Mouse (Mus musculus) brown adipose tissue, adult 24 weeks (tissue): ENCODE results near the gene Xk. TPM values are rescaled to one million over a fixed set of nuclear protein-coding genes. Genes with fewer than 3 reads are reported as not detected.

ENCODE experiments used
- H3K27ac ChIP-seq: fragments of 200-500 bp; replicated peaks from 2 replicates; pipeline ENCODE4 v1.5.1; 2012; ENCODE audit warnings: low read depth, mild to moderate bottlenecking, low read length
- H3K4me1 ChIP-seq: fragments of 200-500 bp; 2 replicates; pipeline ENCODE4 v1.6.1; 2012; ENCODE audit warnings: low read length, mixed read lengths; ENCODE audit not compliant: control insufficient read depth, insufficient read depth, insufficient read length
- H3K4me3 ChIP-seq: fragments of 200-500 bp; 2 replicates; pipeline ENCODE4 v1.5.1; 2012; ENCODE audit warnings: low read depth, mild to moderate bottlenecking, low read length, moderate library complexity; ENCODE audit not compliant: insufficient read depth
- polyA plus RNA-seq: library from polyadenylated mRNA; stranded (reverse); fragments of >200 nt; gene quantifications from 2 replicates; pipeline ENCODE4 v1.2.4, GENCODE M21; 2012; ENCODE audit not compliant: missing spikeins, insufficient read depth, insufficient read length

Xk gene
- polyA plus RNA-seq: 1.1 and 1.6 TPM in 2 replicates

GRCm38 (mm10) chrX:9272460-9273361 is at the start of gene Xk:
TSS of gene Xk (plus strand) at chrX:9272756.
- Histone ChIP-seq H3K27ac (peak within 1 kb of the TSS; percentile 16), H3K4me3 (peak within 1 kb of the TSS; percentile 73), H3K4me1 (no peaks in the 10 kb centered on the region)

GRCm38 (mm10) chrX:9227105-9227504 is 45.5 kb upstream of the Xk start:
- H3K27ac ChIP-seq: no peak overlapping the region
- no peaks in the 10 kb centered on the region for H3K4me1 ChIP-seq
- H3K4me3 ChIP-seq: no peak overlapping the region

- no peak overlapping the region for H3K4me3 ChIP-seq
These were observed 31.6 kb upstream of the Xk start for GRCm38 (mm10) chrX:9240737-9241591.

GRCm38 (mm10) chrX:9243381-9243864 is 29.1 kb upstream of the Xk start:
- Histone ChIP-seq H3K4me3 (no peak overlapping the region), H3K4me1 (no peaks in the 10 kb centered on the region), H3K27ac (no peak overlapping the region)

More at GRCm38 (mm10) chrX:9240737-9241591, 31.6 kb upstream of the Xk start:
- H3K4me1 ChIP-seq: no peaks in the 10 kb centered on the region
- no peak overlapping the region for H3K27ac ChIP-seq

- Histone ChIP-seq H3K4me3 (no peak overlapping the region), H3K4me1 (no peaks in the 10 kb centered on the region), H3K27ac (no peak overlapping the region)
These were observed 27.8 kb upstream of the Xk start for GRCm38 (mm10) chrX:9244603-9245336.

GRCm38 (mm10) chrX:9248911-9249310 is 23.6 kb upstream of the Xk start:
- Histone ChIP-seq H3K27ac (no peak overlapping the region), H3K4me1 (no peaks in the 10 kb centered on the region), H3K4me3 (no peak overlapping the region)

- Histone ChIP-seq H3K27ac (no peak overlapping the region), H3K4me3 (no peak overlapping the region), H3K4me1 (no peaks in the 10 kb centered on the region)
These were observed 18.6 kb upstream of the Xk start for GRCm38 (mm10) chrX:9253990-9254389.

- Histone ChIP-seq H3K4me3 (no peak overlapping the region), H3K27ac (no peak overlapping the region), H3K4me1 (no peaks in the 10 kb centered on the region)
These were observed 17.7 kb upstream of the Xk start for GRCm38 (mm10) chrX:9254901-9255300.

GRCm38 (mm10) chrX:9256766-9257165 is 15.8 kb upstream of the Xk start, which contains the start of gene Gm14862:
TSS of gene Gm14862 (minus strand) at chrX:9256899.
- H3K27ac ChIP-seq: no peak within 1 kb of the TSS
- H3K4me1 ChIP-seq: no peaks in the 10 kb centered on the region
- no peak within 1 kb of the TSS for H3K4me3 ChIP-seq

GRCm38 (mm10) chrX:9257831-9258230 is 14.7 kb upstream of the Xk start:
- Histone ChIP-seq H3K4me1 (no peaks in the 10 kb centered on the region), H3K4me3 (no peak overlapping the region), H3K27ac (no peak overlapping the region)

- no peak overlapping the region for H3K4me3 ChIP-seq
- no peaks in the 10 kb centered on the region for H3K4me1 ChIP-seq
- H3K27ac ChIP-seq: no peak overlapping the region
These were observed 13.3 kb upstream of the Xk start for GRCm38 (mm10) chrX:9259267-9259666.

- Histone ChIP-seq H3K27ac (no peak overlapping the region), H3K4me1 (no peaks in the 10 kb centered on the region), H3K4me3 (no peak overlapping the region)
These were observed 1.4 kb upstream of the Xk start for GRCm38 (mm10) chrX:9271112-9271511.

GRCm38 (mm10) chrX:9271947-9272459 is 553 bp upstream of the Xk start:
- no peaks in the 10 kb centered on the region for H3K4me1 ChIP-seq
- peak overlapping the region; percentile 73 for H3K4me3 ChIP-seq
- peak overlapping the region; percentile 16 for H3K27ac ChIP-seq

- Histone ChIP-seq H3K27ac (no peak overlapping the region), H3K4me1 (no peaks in the 10 kb centered on the region), H3K4me3 (peak overlapping the region; percentile 73)
These were observed 934 bp downstream of the Xk start for GRCm38 (mm10) chrX:9273377-9274002.
